Mouse (Mus musculus): Measurements from ENCODE around the gene Chst11. TPM values are rescaled to one million over a fixed set of nuclear protein-coding genes. Genes with fewer than 3 reads are reported as not detected.

The Chst11 gene
- total and polyA plus RNA-seq, 3 experiments, result 3.1 to 4.5 (median 3.2) TPM

DNA sequence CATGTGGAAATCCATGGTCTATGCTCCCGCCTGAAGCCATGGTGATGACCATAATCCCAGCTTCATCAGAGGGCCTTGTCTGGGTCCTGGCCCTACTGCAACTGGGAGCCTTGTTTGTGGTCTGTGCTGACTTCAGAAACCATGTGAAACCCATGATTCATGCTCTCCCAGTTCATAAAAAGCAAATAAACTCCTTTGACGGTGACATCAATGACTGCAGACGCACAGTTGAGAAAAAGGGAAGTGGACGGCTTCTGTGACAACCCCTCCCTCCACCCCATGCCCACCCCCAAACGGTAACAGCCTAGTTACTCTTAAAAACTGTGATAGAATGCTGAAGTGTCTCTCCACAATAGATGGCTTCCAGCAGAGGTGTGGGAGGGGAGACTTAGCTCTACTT lies 230.3 kb downstream of the Chst11 start:
- H3K27ac ChIP-seq, result no peak overlapping the region
- H3K9ac ChIP-seq (ENCODE audit: low read depth, low read length), result no peak overlapping the region
- WGBS, result 66% methylated on average over 5 of the region's 5 CpGs
- no peaks in the 10 kb centered on the region for H3K79me2 ChIP-seq (replicated peaks; ENCODE audit: control insufficient read depth, insufficient read depth, low read length)
- intact Hi-C loops (cut with DNase I), result loop anchor here (5.0 kb wide), 1 partner anchor 137 kb away; no protein-coding TSS in a partner anchor
- no peak for DNase-seq
- no peaks in the 10 kb centered on the region for H3K4me1 ChIP-seq (ENCODE audit: control insufficient read depth, insufficient read depth, low read length)
- no peaks in the 10 kb centered on the region for H3K27me3 ChIP-seq (ENCODE audit: control insufficient read depth, insufficient read depth, low read length)
- no peaks in the 10 kb centered on the region for H3K36me3 ChIP-seq (ENCODE audit: control insufficient read depth, insufficient read depth, low read length)
- TF ChIP-seq POLR2A (IDR thresholded peaks at IDR 0.05; ENCODE audit: insufficient read depth, low read depth, low read length), result no peak
- TF ChIP-seq EP300 (IDR thresholded peaks at IDR 0.05; ENCODE audit: insufficient read depth, low read depth, low read length), result no peak
- no peak for TF ChIP-seq CTCF (IDR thresholded peaks at IDR 0.05)
- H3K4me3 ChIP-seq, result no peak overlapping the region

DNA sequence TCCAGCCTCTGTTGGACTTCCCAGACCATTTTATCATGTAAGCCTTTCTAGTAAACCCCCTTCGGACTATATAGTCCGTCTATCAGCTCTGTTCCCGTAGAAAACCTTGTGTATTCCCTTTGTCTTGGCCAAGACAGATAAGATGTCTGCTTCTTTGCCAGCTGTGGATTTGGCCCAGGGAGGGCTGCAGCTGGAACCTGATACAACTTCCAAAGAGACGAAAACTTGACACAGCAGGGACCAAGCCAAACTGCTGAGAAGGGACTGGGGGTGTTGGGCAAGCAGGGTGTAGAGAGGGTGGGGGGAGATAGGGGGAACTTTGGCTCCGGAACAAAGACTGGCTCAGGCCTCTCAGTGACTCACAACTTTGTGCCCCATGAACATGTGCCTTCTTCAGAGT lies 232.0 kb downstream of the Chst11 start:
- TF ChIP-seq EP300 (IDR thresholded peaks at IDR 0.05; ENCODE audit: insufficient read depth, low read depth, low read length), result no peak
- TF ChIP-seq POLR2A (IDR thresholded peaks at IDR 0.05; ENCODE audit: insufficient read depth, low read depth, low read length), result no peak
- no peak for TF ChIP-seq CTCF (IDR thresholded peaks at IDR 0.05)
- Histone ChIP-seq H3K27me3 (ENCODE audit: control insufficient read depth, insufficient read depth, low read length) (no peaks in the 10 kb centered on the region), H3K4me3 (no peak overlapping the region), H3K79me2 (replicated peaks; ENCODE audit: control insufficient read depth, insufficient read depth, low read length) (no peaks in the 10 kb centered on the region), H3K9ac (ENCODE audit: low read depth, low read length) (no peak overlapping the region), H3K27ac (no peak overlapping the region), H3K4me1 (ENCODE audit: control insufficient read depth, insufficient read depth, low read length) (no peaks in the 10 kb centered on the region), H3K36me3 (ENCODE audit: control insufficient read depth, insufficient read depth, low read length) (no peaks in the 10 kb centered on the region)
- intact Hi-C loops (cut with DNase I), result loop anchor here (5.0 kb wide), 1 partner anchor 135 kb away; no protein-coding TSS in a partner anchor
- peak; percentile 36 to 40 for DNase-seq
- WGBS, result 23% methylated on average over 5 of the region's 5 CpGs

GRCm38 (mm10) chr10:83218778-83219177 lies 233.5 kb downstream of the Chst11 start:
- Histone ChIP-seq H3K4me1 (ENCODE audit: control insufficient read depth, insufficient read depth, low read length) (no peaks in the 10 kb centered on the region), H3K79me2 (replicated peaks; ENCODE audit: control insufficient read depth, insufficient read depth, low read length) (no peaks in the 10 kb centered on the region), H3K9ac (ENCODE audit: low read depth, low read length) (no peak overlapping the region), H3K27me3 (ENCODE audit: control insufficient read depth, insufficient read depth, low read length) (no peaks in the 10 kb centered on the region; the same call in 1 of the 2 replicates), H3K36me3 (ENCODE audit: control insufficient read depth, insufficient read depth, low read length) (no peaks in the 10 kb centered on the region), H3K27ac (no peak overlapping the region), H3K4me3 (no peak overlapping the region)
- WGBS, result 66% methylated on average over 2 of the region's 2 CpGs
- intact Hi-C loops (cut with DNase I), result loop anchor here (5.0 kb wide), 1 partner anchor 134 kb away; no protein-coding TSS in a partner anchor
- DNase-seq, result no peak
- TF ChIP-seq EP300 (IDR thresholded peaks at IDR 0.05; ENCODE audit: insufficient read depth, low read depth, low read length) (no peak), POLR2A (IDR thresholded peaks at IDR 0.05; ENCODE audit: insufficient read depth, low read depth, low read length) (no peak), CTCF (IDR thresholded peaks at IDR 0.05) (no peak)

DNA sequence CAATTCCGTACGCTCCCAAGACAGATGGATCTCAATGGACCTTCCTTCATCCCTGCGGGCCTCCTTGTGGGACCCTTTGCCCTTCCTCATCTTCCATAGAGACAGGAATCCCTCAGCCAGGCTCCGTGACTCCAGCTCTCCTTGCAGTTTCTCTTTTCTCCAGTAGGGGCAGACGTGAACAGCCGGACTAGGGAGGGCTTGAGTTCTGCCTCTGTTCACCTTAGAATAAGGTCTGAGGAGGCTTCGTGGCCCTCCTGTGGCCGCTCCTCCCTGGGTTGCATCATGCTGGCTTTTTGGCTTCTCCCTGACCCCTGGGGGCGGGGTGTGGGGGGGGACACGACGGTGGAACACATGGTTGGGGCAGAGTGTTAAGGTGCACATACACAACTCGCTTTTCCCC lies 234.4 kb downstream of the Chst11 start:
- intact Hi-C loops (cut with DNase I), result loop anchor here (5.0 to 10.0 kb wide), 2 partner anchors 133 to 305 kb away; no protein-coding TSS in a partner anchor
- Histone ChIP-seq H3K9ac (ENCODE audit: low read depth, low read length) (no peak overlapping the region), H3K36me3 (ENCODE audit: control insufficient read depth, insufficient read depth, low read length) (no peaks in the 10 kb centered on the region), H3K27me3 (ENCODE audit: control insufficient read depth, insufficient read depth, low read length) (no peaks in the 10 kb centered on the region; the same call in 1 of the 2 replicates), H3K79me2 (replicated peaks; ENCODE audit: control insufficient read depth, insufficient read depth, low read length) (no peaks in the 10 kb centered on the region), H3K27ac (no peak overlapping the region), H3K4me3 (no peak overlapping the region), H3K4me1 (ENCODE audit: control insufficient read depth, insufficient read depth, low read length) (no peaks in the 10 kb centered on the region)
- DNase-seq, result peak; percentile 37 to 63
- WGBS, result 32% methylated on average over 12 of the region's 12 CpGs
- peak; percentile 85 for TF ChIP-seq CTCF (IDR thresholded peaks at IDR 0.05)
- TF ChIP-seq EP300 (IDR thresholded peaks at IDR 0.05; ENCODE audit: insufficient read depth, low read depth, low read length), result no peak

DNA sequence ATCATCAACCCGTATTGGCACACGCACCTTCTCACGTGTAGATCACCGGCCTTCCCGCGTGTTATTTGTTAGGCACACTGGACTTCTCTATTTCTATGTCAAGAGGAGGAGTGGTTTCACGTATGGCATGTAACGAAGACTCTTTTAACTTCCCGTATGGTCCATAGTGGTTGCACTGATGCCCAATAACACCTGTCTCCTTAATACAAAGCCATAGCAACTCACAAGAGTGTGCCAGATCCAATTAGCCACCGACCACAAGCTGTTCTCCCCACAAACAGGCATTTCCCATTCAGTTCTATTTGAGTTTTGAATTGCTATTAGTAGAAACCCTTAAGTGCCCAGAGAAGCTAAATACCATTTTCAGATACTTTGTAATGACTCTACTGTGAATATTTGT lies 234.9 kb downstream of the Chst11 start:
- no peaks in the 10 kb centered on the region; the same call in 1 of the 2 replicates for H3K27me3 ChIP-seq (ENCODE audit: control insufficient read depth, insufficient read depth, low read length)
- no peak for TF ChIP-seq POLR2A (IDR thresholded peaks at IDR 0.05; ENCODE audit: insufficient read depth, low read depth, low read length)
- TF ChIP-seq CTCF (IDR thresholded peaks at IDR 0.05), result no peak
- TF ChIP-seq EP300 (IDR thresholded peaks at IDR 0.05; ENCODE audit: insufficient read depth, low read depth, low read length), result no peak
- no peak overlapping the region for H3K27ac ChIP-seq
- DNase-seq, result no peak
- WGBS, result 88% methylated on average over 10 of the region's 10 CpGs
- H3K36me3 ChIP-seq (ENCODE audit: control insufficient read depth, insufficient read depth, low read length), result no peaks in the 10 kb centered on the region
- no peaks in the 10 kb centered on the region for H3K79me2 ChIP-seq (replicated peaks; ENCODE audit: control insufficient read depth, insufficient read depth, low read length)
- no peaks in the 10 kb centered on the region for H3K4me1 ChIP-seq (ENCODE audit: control insufficient read depth, insufficient read depth, low read length)
- H3K4me3 ChIP-seq, result no peak overlapping the region
- H3K9ac ChIP-seq (ENCODE audit: low read depth, low read length), result no peak overlapping the region
- intact Hi-C loops (cut with DNase I), result loop anchor here (10.0 kb wide), 1 partner anchor 305 kb away; no protein-coding TSS in a partner anchor

- H3K4me3 ChIP-seq, result no peak overlapping the region
- intact Hi-C loops (cut with DNase I), result loop anchor here (10.0 kb wide), 1 partner anchor 304 kb away; no protein-coding TSS in a partner anchor
- 86% methylated on average over 3 of the region's 3 CpGs for WGBS
- no peak for TF ChIP-seq POLR2A (IDR thresholded peaks at IDR 0.05; ENCODE audit: insufficient read depth, low read depth, low read length)
- no peak for TF ChIP-seq EP300 (IDR thresholded peaks at IDR 0.05; ENCODE audit: insufficient read depth, low read depth, low read length)
- TF ChIP-seq CTCF (IDR thresholded peaks at IDR 0.05), result no peak
- H3K36me3 ChIP-seq (ENCODE audit: control insufficient read depth, insufficient read depth, low read length), result no peaks in the 10 kb centered on the region
- H3K27ac ChIP-seq, result no peak overlapping the region
- no peak overlapping the region for H3K9ac ChIP-seq (ENCODE audit: low read depth, low read length)
- DNase-seq, result no peak
- H3K4me1 ChIP-seq (ENCODE audit: control insufficient read depth, insufficient read depth, low read length), result no peaks in the 10 kb centered on the region
- H3K79me2 ChIP-seq (replicated peaks; ENCODE audit: control insufficient read depth, insufficient read depth, low read length), result no peaks in the 10 kb centered on the region
- H3K27me3 ChIP-seq (ENCODE audit: control insufficient read depth, insufficient read depth, low read length), result no peaks in the 10 kb centered on the region; the same call in 1 of the 2 replicates
These were observed 235.5 kb downstream of the Chst11 start for GRCm38 (mm10) chr10:83220847-83221246.
